Comparison of ENCODE assay signal across 10 mouse cellular contexts in the genomic region with DNA sequence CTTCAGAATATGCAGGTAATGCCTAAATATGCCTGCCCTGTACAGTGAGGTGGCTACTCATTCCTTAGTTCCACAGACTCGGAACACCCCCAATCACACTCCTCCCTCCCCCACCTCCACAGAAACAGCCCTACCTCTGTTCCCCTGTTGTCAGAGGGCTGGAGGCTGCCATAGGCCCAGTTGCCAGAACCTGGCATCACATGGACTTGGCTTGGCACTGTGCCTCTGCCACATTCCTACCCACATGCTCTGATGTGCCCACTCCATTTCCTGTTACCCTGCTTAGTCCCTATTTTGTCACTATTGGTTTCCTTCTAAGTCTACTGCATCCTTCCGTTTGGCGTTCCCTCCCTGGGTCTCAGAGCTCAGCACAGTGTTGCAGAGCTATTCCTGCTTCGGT. TPM values are rescaled to one million over a fixed set of nuclear protein-coding genes. Genes with fewer than 3 reads are reported as not detected.
DNase-seq lines count a peak whose midpoint lies in the region; ATAC-seq and TF ChIP-seq lines count a peak whose summit lies in the region.
"Had no signal": no experiment of that assay in that cellular context is flagged by ENCODE, and none has a peak within 500 bp of the region (broad histone marks: within the 10 kb centered on the region; RNA-seq: fewer than 3 reads in every experiment).

No protein-coding gene starts in this region.

- no peak for TF ChIP-seq CTCF in heart, postnatal 0 days (IDR thresholded peaks at IDR 0.05; ENCODE audit: low read depth)

- H3K27me3 ChIP-seq in heart, postnatal 0 days (ENCODE audit: control insufficient read depth, insufficient read depth, low read length): no peaks in the 10 kb centered on the region
- H3K27me3 ChIP-seq: embryonic facial prominence, embryonic 15.5 days; neural tube, embryonic 13.5 days had no signal

- WGBS in heart, postnatal 0 days: 86% methylated on average over 4 of the region's 4 CpGs

- no peaks in the 10 kb centered on the region for H3K9me3 ChIP-seq in heart, postnatal 0 days (replicated peaks; ENCODE audit: control insufficient read depth, low read length)
- H3K9me3 ChIP-seq: embryonic facial prominence, embryonic 15.5 days; neural tube, embryonic 13.5 days had no signal

- no peak overlapping the region for H3K4me3 ChIP-seq in heart, postnatal 0 days (ENCODE audit: low read depth, low read length)
- H3K4me3 ChIP-seq: embryonic facial prominence, embryonic 15.5 days; neural tube, embryonic 13.5 days had no signal

- TF ChIP-seq EP300 in heart, postnatal 0 days (IDR thresholded peaks at IDR 0.05; ENCODE audit: low read depth): 0 out of 2 replicates have a peak, but pooled peaks have one; percentile 1

- ATAC-seq in heart, postnatal 0 days (ENCODE audit: insufficient read depth, low read depth): 0 out of 2 replicates have a peak, but pooled peaks have one; percentile 17

- H3K9ac ChIP-seq in heart, postnatal 0 days (replicated peaks; ENCODE audit: low read depth, low read length): no peak overlapping the region
- H3K9ac ChIP-seq: embryonic facial prominence, embryonic 15.5 days; neural tube, embryonic 13.5 days had no signal

- peak overlapping the region; percentile 79 for H3K27ac ChIP-seq in heart, postnatal 0 days (ENCODE audit: low read depth)
- H3K27ac ChIP-seq: embryonic facial prominence, embryonic 15.5 days had no signal

- H3K4me2 ChIP-seq in heart, postnatal 0 days (ENCODE audit: low read depth, low read length): no peak overlapping the region
- H3K4me2 ChIP-seq: embryonic facial prominence, embryonic 15.5 days; neural tube, embryonic 13.5 days had no signal

- intact Hi-C loops in heart, postnatal 36 days (cut with DNase I): loop anchor here (1.0 to 5.0 kb wide), 2 partner anchors 57 to 230 kb away; partner anchors contain the start of gene Frmd6
- intact Hi-C loops in left cerebral cortex, postnatal 25 days (cut with DNase I): no loop called here

- no peak for DNase-seq in heart, postnatal 0 days (ENCODE audit: low spot score)
- no peak for DNase-seq in heart, postnatal 36 days
- DNase-seq in brain, adult 2 months (ENCODE audit: low read depth, low spot score): peak; percentile 92
- DNase-seq in cerebellum, adult 9-11 months: peak; percentile 90
- peak; percentile 37 to 84 for DNase-seq in left cerebral cortex, postnatal 25 days (ENCODE audit: low spot score in 2 of 2)
- no peak for DNase-seq in spleen, postnatal 4 days (ENCODE audit: low spot score in 2 of 2)
- no peak for DNase-seq in spleen, postnatal 14 days (ENCODE audit: low spot score in 2 of 2)
- no peak for DNase-seq in ovary, postnatal 10 days (ENCODE audit: low spot score)

- H3K36me3 ChIP-seq in heart, postnatal 0 days (replicated peaks; ENCODE audit: control insufficient read depth, insufficient read depth, low read length): peaks cover 55% of the 10 kb centered on the region

- H3K4me1 ChIP-seq in heart, postnatal 0 days (ENCODE audit: control insufficient read depth, insufficient read depth): peaks cover 19% of the 10 kb centered on the region
- H3K4me1 ChIP-seq: embryonic facial prominence, embryonic 15.5 days had no signal

RNA-seq across cellular contexts. Expression of gene Actr10, which starts 55.8 kb away (rescaled TPM):
- 81.4 and 119 TPM in 2 replicates for total RNA-seq in heart, postnatal 0 days (2014; rRNA removed; ENCODE audit: low replicate concordance)
- 232 and 239 TPM in 2 replicates for polyA plus RNA-seq in heart, postnatal 0 days (2015; fragmentation: Nextera tagmentation; extraction: Ambion mirVana)
- 100 to 1,000 TPM; 134 to 142 TPM for total RNA-seq in heart, postnatal 36 days (2021)
- 100 to 1,000 TPM; 171 to 190 TPM for total RNA-seq in left cerebral cortex, postnatal 25 days (2021)

RNA-seq across cellular contexts. Expression of gene Frmd6, which starts 56.5 kb away (rescaled TPM):
- 22.6 and 29.2 TPM in 2 replicates for total RNA-seq in heart, postnatal 0 days (2014; rRNA removed; ENCODE audit: low replicate concordance)
- 17.4 and 17.9 TPM in 2 replicates for polyA plus RNA-seq in heart, postnatal 0 days (2015; fragmentation: Nextera tagmentation; extraction: Ambion mirVana)
- total RNA-seq in heart, postnatal 36 days (2021): 10 to 100 TPM; 33.4 to 39.1 TPM
- total RNA-seq in left cerebral cortex, postnatal 25 days (2021): 10 to 100 TPM; 34.9 to 40.8 TPM

Comparison
In these comparisons a context has a peak if more than half of its experiments do, and no peak if none do; other contexts are left out.
1. DNase-seq: peak in brain, adult 2 months (single experiment), cerebellum, adult 9-11 months (single experiment) and left cerebral cortex, postnatal 25 days (2 of 2); none in heart, postnatal 0 days (single experiment), heart, postnatal 36 days (0 of 2), spleen, postnatal 4 days (0 of 2), spleen, postnatal 14 days (0 of 2) and ovary, postnatal 10 days (single experiment).